Mouse (Mus musculus): ENCODE results near the gene Ano6. TPM values are rescaled to one million over a fixed set of nuclear protein-coding genes. Genes with fewer than 3 reads are reported as not detected.

Ano6 gene
- polyA plus RNA-seq, 1 experiment, result 172 TPM

- peaks cover 2% of the 10 kb centered on the region; the same call in 1 of the 2 replicates for H3K4me1 ChIP-seq (ENCODE audit: control insufficient read depth, insufficient read depth, insufficient read length, low read length)
- WGBS, result 79% methylated on average over 15 of the region's 15 CpGs
- TF ChIP-seq POLR2A (IDR thresholded peaks at IDR 0.05; ENCODE audit: low read depth, low read length), result no peak
- no peak for TF ChIP-seq CTCF (IDR thresholded peaks at IDR 0.05; ENCODE audit: extremely low read depth, insufficient read length, insufficient replicate concordance, low read depth, low read length)
- H3K27ac ChIP-seq (ENCODE audit: insufficient read depth, low read depth, low read length), result no peak overlapping the region
- H3K27me3 ChIP-seq (ENCODE audit: control insufficient read depth, insufficient read depth, low read length), result no peaks in the 10 kb centered on the region
- H3K4me3 ChIP-seq (ENCODE audit: low read depth, low read length), result no peak overlapping the region
- H3K36me3 ChIP-seq (ENCODE audit: control insufficient read depth, insufficient read depth, low read length), result peaks cover 22% of the 10 kb centered on the region
Measured at GRCm38 (mm10) chr15:95871631-95872030, 81.0 kb downstream of the Ano6 start.

DNA sequence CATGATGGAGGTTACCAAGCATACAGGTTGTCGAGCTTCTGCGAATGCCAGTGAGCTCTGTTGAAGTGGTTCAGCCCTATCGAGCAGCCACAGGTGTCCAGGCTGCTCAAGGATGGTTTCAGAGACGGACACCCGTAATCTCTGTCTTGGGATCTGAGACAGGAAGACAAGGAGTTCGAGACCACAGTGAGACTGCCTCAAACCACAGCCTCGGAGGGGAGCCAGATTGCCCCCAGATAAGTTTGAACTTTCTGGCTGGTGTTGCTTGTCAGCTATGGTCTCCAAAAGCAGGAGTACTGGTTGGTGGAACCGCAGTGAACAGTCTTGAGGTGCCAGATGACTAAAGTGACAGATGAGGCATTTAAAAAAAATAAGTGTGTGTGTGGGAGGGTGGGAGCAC, 81.8 kb downstream of the Ano6 start:
- H3K27me3 ChIP-seq (ENCODE audit: control insufficient read depth, insufficient read depth, low read length), result no peaks in the 10 kb centered on the region
- H3K27ac ChIP-seq (ENCODE audit: insufficient read depth, low read depth, low read length), result no peak overlapping the region
- whole genome bisulfite sequencing, result 90% methylated on average over 8 of the region's 8 CpGs
- no peak for TF ChIP-seq CTCF (IDR thresholded peaks at IDR 0.05; ENCODE audit: extremely low read depth, insufficient read length, insufficient replicate concordance, low read depth, low read length)
- no peak for TF ChIP-seq POLR2A (IDR thresholded peaks at IDR 0.05; ENCODE audit: low read depth, low read length)
- H3K4me3 ChIP-seq (ENCODE audit: low read depth, low read length), result no peak overlapping the region
- H3K36me3 ChIP-seq (ENCODE audit: control insufficient read depth, insufficient read depth, low read length), result peaks cover 21% of the 10 kb centered on the region
- H3K4me1 ChIP-seq (ENCODE audit: control insufficient read depth, insufficient read depth, insufficient read length, low read length), result peaks cover 2% of the 10 kb centered on the region; the same call in 1 of the 2 replicates

DNA sequence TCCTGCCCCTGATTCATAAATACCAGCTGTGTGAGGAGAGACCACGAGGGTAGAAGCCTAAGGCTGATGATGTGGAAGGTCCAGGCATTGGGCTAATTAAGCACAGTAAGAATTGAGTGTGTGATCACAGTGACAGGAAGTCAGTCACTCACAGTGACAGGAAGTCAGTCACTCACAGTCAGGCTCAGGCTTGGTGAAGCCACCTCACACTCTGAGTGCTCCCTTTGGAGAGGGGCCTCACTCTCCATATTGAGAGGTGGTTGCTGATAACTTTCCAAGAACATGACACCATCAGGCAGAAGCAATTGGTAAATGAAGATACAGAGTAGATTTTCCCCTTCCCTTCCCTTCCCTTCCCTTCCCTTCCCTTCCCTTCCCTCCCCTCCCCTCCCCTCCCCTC, 82.6 kb downstream of the Ano6 start:
- Histone ChIP-seq H3K4me3 (ENCODE audit: low read depth, low read length) (no peak overlapping the region), H3K4me1 (ENCODE audit: control insufficient read depth, insufficient read depth, insufficient read length, low read length) (peaks cover 4% of the 10 kb centered on the region; the same call in 1 of the 2 replicates), H3K27ac (ENCODE audit: insufficient read depth, low read depth, low read length) (no peak overlapping the region), H3K27me3 (ENCODE audit: control insufficient read depth, insufficient read depth, low read length) (no peaks in the 10 kb centered on the region), H3K36me3 (ENCODE audit: control insufficient read depth, insufficient read depth, low read length) (peaks cover 15% of the 10 kb centered on the region)
- WGBS, result 54% methylated on average over 1 of the region's 1 CpGs
- no peak for TF ChIP-seq POLR2A (IDR thresholded peaks at IDR 0.05; ENCODE audit: low read depth, low read length)
- TF ChIP-seq CTCF (IDR thresholded peaks at IDR 0.05; ENCODE audit: extremely low read depth, insufficient read length, insufficient replicate concordance, low read depth, low read length), result no peak

- H3K4me1 ChIP-seq (ENCODE audit: control insufficient read depth, insufficient read depth, insufficient read length, low read length), result peaks cover 5% of the 10 kb centered on the region; the same call in 1 of the 2 replicates
- no peaks in the 10 kb centered on the region for H3K27me3 ChIP-seq (ENCODE audit: control insufficient read depth, insufficient read depth, low read length)
- H3K36me3 ChIP-seq (ENCODE audit: control insufficient read depth, insufficient read depth, low read length), result peaks cover 14% of the 10 kb centered on the region
- no peak overlapping the region for H3K4me3 ChIP-seq (ENCODE audit: low read depth, low read length)
- no peak for TF ChIP-seq CTCF (IDR thresholded peaks at IDR 0.05; ENCODE audit: extremely low read depth, insufficient read length, insufficient replicate concordance, low read depth, low read length)
- no peak for TF ChIP-seq POLR2A (IDR thresholded peaks at IDR 0.05; ENCODE audit: low read depth, low read length)
- H3K27ac ChIP-seq (ENCODE audit: insufficient read depth, low read depth, low read length), result no peak overlapping the region
- WGBS, result 95% methylated on average over 5 of the region's 5 CpGs
Measured at GRCm38 (mm10) chr15:95874216-95874615, 83.6 kb downstream of the Ano6 start.

GRCm38 (mm10) chr15:95874726-95875125, 84.1 kb downstream of the Ano6 start:
- Histone ChIP-seq H3K36me3 (ENCODE audit: control insufficient read depth, insufficient read depth, low read length) (peaks cover 12% of the 10 kb centered on the region), H3K27me3 (ENCODE audit: control insufficient read depth, insufficient read depth, low read length) (no peaks in the 10 kb centered on the region), H3K4me1 (ENCODE audit: control insufficient read depth, insufficient read depth, insufficient read length, low read length) (peaks cover 7% of the 10 kb centered on the region; the same call in 1 of the 2 replicates), H3K27ac (ENCODE audit: insufficient read depth, low read depth, low read length) (no peak overlapping the region), H3K4me3 (ENCODE audit: low read depth, low read length) (no peak overlapping the region)
- TF ChIP-seq CTCF (IDR thresholded peaks at IDR 0.05; ENCODE audit: extremely low read depth, insufficient read length, insufficient replicate concordance, low read depth, low read length) (no peak), POLR2A (IDR thresholded peaks at IDR 0.05; ENCODE audit: low read depth, low read length) (no peak)
- 84% methylated on average over 8 of the region's 8 CpGs for WGBS

GRCm38 (mm10) chr15:95875898-95876297, 85.3 kb downstream of the Ano6 start:
- peaks cover 12% of the 10 kb centered on the region for H3K36me3 ChIP-seq (ENCODE audit: control insufficient read depth, insufficient read depth, low read length)

GRCm38 (mm10) chr15:95880616-95881151, 90.0 kb downstream of the Ano6 start:
- TF ChIP-seq POLR2A (IDR thresholded peaks at IDR 0.05; ENCODE audit: low read depth, low read length) (no peak), CTCF (IDR thresholded peaks at IDR 0.05; ENCODE audit: extremely low read depth, insufficient read length, insufficient replicate concordance, low read depth, low read length) (no peak)
- Histone ChIP-seq H3K4me1 (ENCODE audit: control insufficient read depth, insufficient read depth, insufficient read length, low read length) (peaks cover 32% of the 10 kb centered on the region; the same call in 1 of the 2 replicates), H3K36me3 (ENCODE audit: control insufficient read depth, insufficient read depth, low read length) (0 out of 2 replicates have a peak, but pooled peaks cover 4% of the 10 kb centered on the region), H3K4me3 (ENCODE audit: low read depth, low read length) (no peak overlapping the region), H3K27me3 (ENCODE audit: control insufficient read depth, insufficient read depth, low read length) (no peaks in the 10 kb centered on the region), H3K27ac (ENCODE audit: insufficient read depth, low read depth, low read length) (peak overlapping the region; percentile 72)
- WGBS, result 10% methylated on average over 10 of the region's 10 CpGs

More at GRCm38 (mm10) chr15:95875898-95876297, 85.3 kb downstream of the Ano6 start:
- 91% methylated on average over 10 of the region's 10 CpGs for WGBS
- Histone ChIP-seq H3K4me3 (ENCODE audit: low read depth, low read length) (no peak overlapping the region), H3K4me1 (ENCODE audit: control insufficient read depth, insufficient read depth, insufficient read length, low read length) (peaks cover 15% of the 10 kb centered on the region; the same call in 1 of the 2 replicates), H3K27me3 (ENCODE audit: control insufficient read depth, insufficient read depth, low read length) (no peaks in the 10 kb centered on the region), H3K27ac (ENCODE audit: insufficient read depth, low read depth, low read length) (no peak overlapping the region)
- TF ChIP-seq POLR2A (IDR thresholded peaks at IDR 0.05; ENCODE audit: low read depth, low read length), result no peak
- no peak for TF ChIP-seq CTCF (IDR thresholded peaks at IDR 0.05; ENCODE audit: extremely low read depth, insufficient read length, insufficient replicate concordance, low read depth, low read length)

All from small intestine, adult 2 months (tissue).